In the genomic region with DNA sequence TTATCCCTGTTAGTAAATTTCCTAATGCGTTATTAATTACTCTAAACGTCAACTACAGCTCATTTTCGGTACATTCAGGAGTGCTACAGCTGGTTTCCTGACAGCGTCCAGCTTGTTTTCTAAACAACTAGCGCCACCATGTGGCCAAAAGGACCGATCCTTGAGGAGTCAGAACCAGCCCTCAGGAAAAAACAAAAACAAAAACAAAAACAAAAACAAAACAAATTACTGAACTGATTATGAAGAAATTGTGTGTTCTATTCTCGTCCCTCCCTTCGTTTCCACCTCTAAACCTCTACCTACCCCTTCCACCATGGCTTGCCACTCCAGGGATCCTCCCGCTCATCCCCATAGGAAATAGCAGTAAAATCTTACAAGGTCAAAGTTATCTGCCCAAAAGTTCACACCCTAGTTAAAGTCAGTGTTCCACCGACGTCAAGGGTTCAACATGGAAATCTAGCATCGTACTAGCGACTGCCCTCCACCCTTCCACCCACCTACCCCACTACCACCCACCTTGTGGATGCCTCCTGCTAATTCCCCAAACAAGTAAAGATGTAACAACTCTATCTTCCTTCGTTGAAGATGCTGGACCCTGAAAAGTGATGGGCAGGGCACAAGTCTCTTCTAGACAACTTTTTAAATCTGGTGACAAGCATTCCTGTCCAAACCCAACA, we compare ENCODE assay signal across 8 mouse cellular contexts. TPM values are rescaled to one million over a fixed set of nuclear protein-coding genes. Genes with fewer than 3 reads are reported as not detected.
A peak's percentile ranks its signal among the peaks of the same experiment; 100 is the strongest.
DNase-seq lines count a peak whose midpoint lies in the region; ATAC-seq and TF ChIP-seq lines count a peak whose summit lies in the region.

No protein-coding gene starts in this region.

- no peaks in the 10 kb centered on the region; the same call in 1 of the 2 replicates for H3K4me1 ChIP-seq in heart, adult 2 months (ENCODE audit: control insufficient read depth, insufficient read depth, low read length)
- peaks cover 4% of the 10 kb centered on the region; the same call in 1 of the 2 replicates for H3K4me1 ChIP-seq in heart, embryonic 10.5 days
- H3K4me1 ChIP-seq in kidney, embryonic 14.5 days (ENCODE audit: control insufficient read depth, insufficient read depth, low read length), result no peaks in the 10 kb centered on the region
- peaks cover 7% of the 10 kb centered on the region; the same call in 1 of the 2 replicates for H3K4me1 ChIP-seq in limb, embryonic 14.5 days (ENCODE audit: control insufficient read depth, insufficient read depth, low read length)
- H3K4me1 ChIP-seq in midbrain, embryonic 16.5 days (ENCODE audit: control insufficient read depth, insufficient read depth, low read length), result peaks cover 7% of the 10 kb centered on the region; the same call in 1 of the 2 replicates
- H3K4me1 ChIP-seq in stomach, embryonic 15.5 days, result no peaks in the 10 kb centered on the region

- 0 out of 2 replicates have a peak, but pooled peaks have one; percentile 43 for TF ChIP-seq EP300 in heart, adult 2 months (IDR thresholded peaks at IDR 0.05; ENCODE audit: insufficient read depth, low read depth, low read length)

- intact Hi-C loops in heart, adult 2 months (cut with DNase I), result loop anchor here (1.0 to 5.0 kb wide), 3 partner anchors 56 to 181 kb away; no protein-coding TSS in a partner anchor

- no peak for TF ChIP-seq POLR2A in heart, adult 2 months (IDR thresholded peaks at IDR 0.05; ENCODE audit: insufficient read depth, low read depth, low read length)
- TF ChIP-seq POLR2A in limb, embryonic 14.5 days (IDR thresholded peaks at IDR 0.05; ENCODE audit: borderline replicate concordance, extremely low read depth, insufficient read depth, insufficient read length), result no peak

- H3K9ac ChIP-seq in heart, adult 2 months (ENCODE audit: low read depth, low read length), result no peak overlapping the region
- no peak overlapping the region for H3K9ac ChIP-seq in kidney, embryonic 14.5 days (ENCODE audit: low read depth, low read length)
- H3K9ac ChIP-seq in limb, embryonic 14.5 days (ENCODE audit: low read depth, low read length, severe bottlenecking), result peak overlapping the region; percentile 29; the same call in 1 of the 2 replicates
- peak overlapping the region; percentile 54 for H3K9ac ChIP-seq in midbrain, embryonic 16.5 days (ENCODE audit: low read depth, low read length)
- H3K9ac ChIP-seq in stomach, embryonic 15.5 days, result no peak overlapping the region

- peak; percentile 80 for TF ChIP-seq CTCF in heart, adult 2 months (IDR thresholded peaks at IDR 0.05)

- no peaks in the 10 kb centered on the region for H3K79me2 ChIP-seq in heart, adult 2 months (replicated peaks; ENCODE audit: control insufficient read depth, insufficient read depth, low read length)

- no peak overlapping the region for H3K27ac ChIP-seq in heart, adult 2 months
- no peak overlapping the region for H3K27ac ChIP-seq in heart, embryonic 10.5 days
- H3K27ac ChIP-seq in kidney, embryonic 14.5 days (ENCODE audit: low read depth, low read length), result no peak overlapping the region
- no peak overlapping the region for H3K27ac ChIP-seq in limb, embryonic 14.5 days (replicated peaks; ENCODE audit: low read depth, low read length)
- no peak overlapping the region for H3K27ac ChIP-seq in midbrain, embryonic 16.5 days (ENCODE audit: low read length)
- H3K27ac ChIP-seq in stomach, embryonic 15.5 days, result no peak overlapping the region

- peak overlapping the region; percentile 21; the same call in 1 of the 2 replicates for H3K4me3 ChIP-seq in heart, adult 2 months
- peak overlapping the region; percentile 52 for H3K4me3 ChIP-seq in heart, embryonic 10.5 days
- peak overlapping the region; percentile 17; the same call in 1 of the 2 replicates for H3K4me3 ChIP-seq in kidney, embryonic 14.5 days (ENCODE audit: low read length)
- peak overlapping the region; percentile 28 for H3K4me3 ChIP-seq in limb, embryonic 14.5 days (replicated peaks; ENCODE audit: low read length)
- H3K4me3 ChIP-seq in midbrain, embryonic 16.5 days (ENCODE audit: low read depth, low read length), result peak overlapping the region; percentile 32
- H3K4me3 ChIP-seq in stomach, embryonic 15.5 days (replicated peaks), result peak overlapping the region; percentile 25

- peak; percentile 81; the same call in 1 of the 2 replicates for ATAC-seq in kidney, embryonic 14.5 days (ENCODE audit: low FRiP score, low TSS enrichment)
- peak; percentile 69; the same call in 1 of the 2 replicates for ATAC-seq in limb, embryonic 14.5 days (ENCODE audit: low FRiP score, low read depth)
- ATAC-seq in midbrain, embryonic 16.5 days, result peak; percentile 88
- peak; percentile 60; the same call in 1 of the 2 replicates for ATAC-seq in stomach, embryonic 15.5 days (ENCODE audit: insufficient read depth, low FRiP score, low read depth)

- DNase-seq in heart, adult 2 months, result peak; percentile 46 to 77
- DNase-seq in heart, adult 11 months, result no peak
- peak; percentile 85 for DNase-seq in embryo, embryonic 10 days (ENCODE audit: low spot score)
- DNase-seq in heart, embryonic 10.5 days (ENCODE audit: low spot score), result no peak
- DNase-seq in limb, embryonic 14.5 days (ENCODE audit: low spot score), result peak; percentile 69

- H3K9me3 ChIP-seq in heart, embryonic 10.5 days, result no peaks in the 10 kb centered on the region
- no peaks in the 10 kb centered on the region for H3K9me3 ChIP-seq in kidney, embryonic 14.5 days (ENCODE audit: control insufficient read depth, low read length)
- no peaks in the 10 kb centered on the region for H3K9me3 ChIP-seq in limb, embryonic 14.5 days (ENCODE audit: control insufficient read depth, low read length)
- H3K9me3 ChIP-seq in midbrain, embryonic 16.5 days (replicated peaks; ENCODE audit: control insufficient read depth, low read length, poor library complexity, severe bottlenecking), result no peaks in the 10 kb centered on the region
- no peaks in the 10 kb centered on the region for H3K9me3 ChIP-seq in stomach, embryonic 15.5 days

- no peaks in the 10 kb centered on the region for H3K36me3 ChIP-seq in heart, adult 2 months (ENCODE audit: control insufficient read depth, insufficient read depth, low read length)
- H3K36me3 ChIP-seq in heart, embryonic 10.5 days, result no peaks in the 10 kb centered on the region
- no peaks in the 10 kb centered on the region for H3K36me3 ChIP-seq in kidney, embryonic 14.5 days (ENCODE audit: control insufficient read depth, insufficient read depth, low read length)
- H3K36me3 ChIP-seq in limb, embryonic 14.5 days (ENCODE audit: control insufficient read depth, insufficient read depth, low read length), result no peaks in the 10 kb centered on the region
- H3K36me3 ChIP-seq in midbrain, embryonic 16.5 days (ENCODE audit: control insufficient read depth, insufficient read depth, low read length), result no peaks in the 10 kb centered on the region
- no peaks in the 10 kb centered on the region for H3K36me3 ChIP-seq in stomach, embryonic 15.5 days

- no peaks in the 10 kb centered on the region; the same call in none of the 2 replicates for H3K27me3 ChIP-seq in heart, adult 2 months (ENCODE audit: control insufficient read depth, insufficient read depth, low read length)
- H3K27me3 ChIP-seq in heart, embryonic 10.5 days (ENCODE audit: insufficient read depth, poor library complexity, severe bottlenecking), result no peaks in the 10 kb centered on the region
- no peaks in the 10 kb centered on the region for H3K27me3 ChIP-seq in kidney, embryonic 14.5 days (ENCODE audit: control insufficient read depth, insufficient read depth, low read length)
- no peaks in the 10 kb centered on the region for H3K27me3 ChIP-seq in limb, embryonic 14.5 days (ENCODE audit: control insufficient read depth, insufficient read depth, low read length)
- H3K27me3 ChIP-seq in midbrain, embryonic 16.5 days (ENCODE audit: control insufficient read depth, insufficient read depth, low read depth, low read length), result no peaks in the 10 kb centered on the region; the same call in 1 of the 2 replicates
- no peaks in the 10 kb centered on the region for H3K27me3 ChIP-seq in stomach, embryonic 15.5 days (replicated peaks)

- peak overlapping the region; percentile 51 for H3K4me2 ChIP-seq in kidney, embryonic 14.5 days (replicated peaks; ENCODE audit: low read depth, low read length)
- peak overlapping the region; percentile 58 for H3K4me2 ChIP-seq in limb, embryonic 14.5 days (replicated peaks; ENCODE audit: low read depth, low read length, severe bottlenecking)
- H3K4me2 ChIP-seq in midbrain, embryonic 16.5 days (ENCODE audit: low read length), result peak overlapping the region; percentile 65
- H3K4me2 ChIP-seq in stomach, embryonic 15.5 days, result peak overlapping the region; percentile 51

- WGBS in heart, adult 2 months, result 15% methylated on average over 14 of the region's 14 CpGs
- WGBS in heart, embryonic 10.5 days, result 16% methylated on average over 14 of the region's 14 CpGs
- WGBS in kidney, embryonic 14.5 days, result 17% methylated on average over 14 of the region's 14 CpGs
- 13% methylated on average over 14 of the region's 14 CpGs for WGBS in limb, embryonic 14.5 days
- WGBS in midbrain, embryonic 16.5 days, result 17% methylated on average over 14 of the region's 14 CpGs
- 18% methylated on average over 14 of the region's 14 CpGs for WGBS in stomach, embryonic 15.5 days

RNA-seq across cellular contexts. Expression of a gene that starts 3.7 kb away (rescaled TPM):
- total RNA-seq in heart, adult 2 months (2021), result 10 to 100 TPM; 90.4 to 99.4 TPM
- polyA plus RNA-seq in heart, adult 2 months (2012; rRNA removed), result 12.9 and 33.0 TPM in 2 replicates
- 50.9 and 54.3 TPM in 2 replicates for polyA plus RNA-seq in heart, embryonic 10.5 days (2016; fragmentation: Nextera tagmentation; extraction: Ambion mirVana)
- polyA plus RNA-seq in kidney, embryonic 14.5 days (2014; fragmentation: Nextera tagmentation; extraction: Ambion mirVana), result 60.6 and 83.0 TPM in 2 replicates
- polyA plus RNA-seq in limb, embryonic 14.5 days (2012; rRNA removed), result 14.4 and 22.2 TPM in 2 replicates
- 47.3 and 56.2 TPM in 2 replicates for polyA plus RNA-seq in limb, embryonic 14.5 days (2014; fragmentation: Nextera tagmentation; extraction: Ambion mirVana)
- 48.3 and 50.7 TPM in 2 replicates for polyA plus RNA-seq in midbrain, embryonic 16.5 days (2015; fragmentation: Nextera tagmentation; extraction: Ambion mirVana)
- polyA plus RNA-seq in stomach, embryonic 15.5 days (2015; fragmentation: Nextera tagmentation; extraction: Ambion mirVana), result 51.0 and 55.8 TPM in 2 replicates

RNA-seq across cellular contexts. Expression of a gene that starts 3.8 kb away (rescaled TPM):
- under 1 TPM in 1 of 2 experiments, not detected in 1; 0.05 TPM for total RNA-seq in heart, adult 2 months (2021)
- 0.02 and 0.03 TPM in 2 replicates for polyA plus RNA-seq in heart, adult 2 months (2012; rRNA removed)
- not detected in 2 replicates for polyA plus RNA-seq in heart, embryonic 10.5 days (2016; fragmentation: Nextera tagmentation; extraction: Ambion mirVana)
- polyA plus RNA-seq in kidney, embryonic 14.5 days (2014; fragmentation: Nextera tagmentation; extraction: Ambion mirVana), result 0.03 TPM in 1 of 2 replicates, not detected in the other
- 0.14 and 0.20 TPM in 2 replicates for polyA plus RNA-seq in limb, embryonic 14.5 days (2012; rRNA removed)
- 0.15 and 0.29 TPM in 2 replicates for polyA plus RNA-seq in limb, embryonic 14.5 days (2014; fragmentation: Nextera tagmentation; extraction: Ambion mirVana)
- polyA plus RNA-seq in midbrain, embryonic 16.5 days (2015; fragmentation: Nextera tagmentation; extraction: Ambion mirVana), result 0.13 and 0.16 TPM in 2 replicates
- 0.10 TPM in 1 of 2 replicates, not detected in the other for polyA plus RNA-seq in stomach, embryonic 15.5 days (2015; fragmentation: Nextera tagmentation; extraction: Ambion mirVana)

RNA-seq across cellular contexts. Expression of a gene that starts 25.2 kb away (rescaled TPM):
- 10 to 100 TPM in 1 of 2 experiments, 1 to 10 TPM in 1; 8.3 to 10.8 TPM for total RNA-seq in heart, adult 2 months (2021)
- polyA plus RNA-seq in heart, adult 2 months (2012; rRNA removed), result 4.9 and 9.0 TPM in 2 replicates
- 8.9 and 9.0 TPM in 2 replicates for polyA plus RNA-seq in heart, embryonic 10.5 days (2016; fragmentation: Nextera tagmentation; extraction: Ambion mirVana)
- polyA plus RNA-seq in kidney, embryonic 14.5 days (2014; fragmentation: Nextera tagmentation; extraction: Ambion mirVana), result 7.5 and 18.4 TPM in 2 replicates
- 13.2 and 14.6 TPM in 2 replicates for polyA plus RNA-seq in limb, embryonic 14.5 days (2012; rRNA removed)
- 12.8 and 13.8 TPM in 2 replicates for polyA plus RNA-seq in limb, embryonic 14.5 days (2014; fragmentation: Nextera tagmentation; extraction: Ambion mirVana)
- polyA plus RNA-seq in midbrain, embryonic 16.5 days (2015; fragmentation: Nextera tagmentation; extraction: Ambion mirVana), result 5.2 and 6.8 TPM in 2 replicates
- 7.4 and 9.4 TPM in 2 replicates for polyA plus RNA-seq in stomach, embryonic 15.5 days (2015; fragmentation: Nextera tagmentation; extraction: Ambion mirVana)

RNA-seq across cellular contexts. Expression of a gene that starts 28.5 kb away (rescaled TPM):
- total RNA-seq in heart, adult 2 months (2021), result not detected
- polyA plus RNA-seq in heart, adult 2 months (2012; rRNA removed), result not detected in 2 replicates
- polyA plus RNA-seq in heart, embryonic 10.5 days (2016; fragmentation: Nextera tagmentation; extraction: Ambion mirVana), result not detected in 2 replicates
- polyA plus RNA-seq in kidney, embryonic 14.5 days (2014; fragmentation: Nextera tagmentation; extraction: Ambion mirVana), result 0.11 TPM in 1 of 2 replicates, not detected in the other
- 0.04 TPM in 1 of 2 replicates, not detected in the other for polyA plus RNA-seq in limb, embryonic 14.5 days (2012; rRNA removed)
- 0.17 TPM in 1 of 2 replicates, not detected in the other for polyA plus RNA-seq in limb, embryonic 14.5 days (2014; fragmentation: Nextera tagmentation; extraction: Ambion mirVana)
- 0.11 TPM in 1 of 2 replicates, not detected in the other for polyA plus RNA-seq in midbrain, embryonic 16.5 days (2015; fragmentation: Nextera tagmentation; extraction: Ambion mirVana)
- 0.06 and 0.09 TPM in 2 replicates for polyA plus RNA-seq in stomach, embryonic 15.5 days (2015; fragmentation: Nextera tagmentation; extraction: Ambion mirVana)

Comparison
In these comparisons a context has a peak if more than half of its experiments do, and no peak if none do; other contexts are left out.
1. DNase-seq: peak in heart, adult 2 months (2 of 2), embryo, embryonic 10 days (single experiment) and limb, embryonic 14.5 days (single experiment); none in heart, adult 11 months (single experiment) and heart, embryonic 10.5 days (single experiment).
2. H3K9ac ChIP-seq: peak in limb, embryonic 14.5 days (single experiment) and midbrain, embryonic 16.5 days (single experiment); none in heart, adult 2 months (single experiment), kidney, embryonic 14.5 days (single experiment) and stomach, embryonic 15.5 days (single experiment).
3. Peak in every context shown above with its lines, with median percentiles within 50 percentile points of each other: H3K4me3 ChIP-seq, ATAC-seq and H3K4me2 ChIP-seq.